19 mouse cellular contexts compared by ENCODE assay signal in genomic region chr5:150912656-150913055, GRCm38 (mm10). TPM values are rescaled to one million over a fixed set of nuclear protein-coding genes. Genes with fewer than 3 reads are reported as not detected.
DNase-seq lines count a peak whose midpoint lies in the region; ATAC-seq and TF ChIP-seq lines count a peak whose summit lies in the region.
"Had no signal": no experiment of that assay in that cellular context is flagged by ENCODE, and none has a peak within 500 bp of the region (broad histone marks: within the 10 kb centered on the region; RNA-seq: fewer than 3 reads in every experiment).

No protein-coding gene starts in this region.

- no peak overlapping the region for H3K4me2 ChIP-seq in lung, embryonic 14.5 days
- no peak overlapping the region for H3K4me2 ChIP-seq in kidney, postnatal 0 days (ENCODE audit: low read length)
- H3K4me2 ChIP-seq in hindbrain, embryonic 14.5 days (replicated peaks), result no peak overlapping the region
- H3K4me2 ChIP-seq: embryonic facial prominence, embryonic 12.5 days; heart, embryonic 15.5 days; neural tube, embryonic 13.5 days had no signal

- DNase-seq in cerebellum, postnatal 10 days, result peak; percentile 27 to 38
- DNase-seq in cerebellum, adult 11-12 months, result no peak
- peak; percentile 42 for DNase-seq in lung, embryonic 14.5 days
- no peak for DNase-seq in lung, adult 2 months
- DNase-seq in kidney, postnatal 0 days (ENCODE audit: low spot score), result peak; percentile 81
- DNase-seq in skeletal muscle tissue, adult 2 months (ENCODE audit: low read depth, low spot score), result peak; percentile 25
- no peak for DNase-seq in hindbrain, embryonic 14.5 days (ENCODE audit: low spot score)
- DNase-seq in adipocyte (ENCODE audit: low spot score), result no peak
- DNase-seq: adrenal gland, postnatal 36 days; cerebellum, adult 9-11 months; layer of hippocampus, adult 9-11 months; right cerebral cortex, postnatal 25 days had no signal

- ATAC-seq in lung, embryonic 14.5 days (ENCODE audit: insufficient read depth), result 0 out of 2 replicates have a peak, but pooled peaks have one; percentile 28
- ATAC-seq in kidney, postnatal 0 days (replicated peaks; ENCODE audit: low FRiP score, low read depth), result peak; percentile 50
- ATAC-seq in hindbrain, embryonic 14.5 days (ENCODE audit: low FRiP score), result no peak
- ATAC-seq: activated CD4-positive, CD25-positive, alpha-beta regulatory T cell, adult 4 months had no signal

- H3K9me3 ChIP-seq in lung, embryonic 14.5 days (ENCODE audit: low read depth, low read length), result peaks cover 4% of the 10 kb centered on the region; the same call in 1 of the 2 replicates
- H3K9me3 ChIP-seq in kidney, postnatal 0 days (replicated peaks; ENCODE audit: low read length), result no peaks in the 10 kb centered on the region
- no peaks in the 10 kb centered on the region for H3K9me3 ChIP-seq in hindbrain, embryonic 14.5 days (ENCODE audit: control insufficient read depth, low read length)
- H3K9me3 ChIP-seq: embryonic facial prominence, embryonic 12.5 days; heart, embryonic 15.5 days; neural tube, embryonic 13.5 days had no signal

- no peak for TF ChIP-seq POLR2A in lung, adult 2 months (IDR thresholded peaks at IDR 0.05; ENCODE audit: borderline replicate concordance, extremely low read depth, low read depth, low read length)

- WGBS in lung, embryonic 14.5 days, result 16% methylated on average over 5 of the region's 5 CpGs
- 40% methylated on average over 5 of the region's 5 CpGs for WGBS in lung, adult 2 months
- WGBS in kidney, postnatal 0 days, result 5% methylated on average over 5 of the region's 5 CpGs
- 37% methylated on average over 5 of the region's 5 CpGs for WGBS in hindbrain, embryonic 14.5 days

- no peaks in the 10 kb centered on the region for H3K36me3 ChIP-seq in lung, embryonic 14.5 days (ENCODE audit: insufficient read depth)
- H3K36me3 ChIP-seq in kidney, postnatal 0 days (ENCODE audit: insufficient read depth, low read length), result no peaks in the 10 kb centered on the region
- H3K36me3 ChIP-seq in hindbrain, embryonic 14.5 days (replicated peaks; ENCODE audit: control insufficient read depth, insufficient read depth), result no peaks in the 10 kb centered on the region
- H3K36me3 ChIP-seq: embryonic facial prominence, embryonic 12.5 days; heart, embryonic 15.5 days; hindbrain, embryonic 10.5 days; neural tube, embryonic 13.5 days had no signal

- no peaks in the 10 kb centered on the region for H3K27me3 ChIP-seq in lung, embryonic 14.5 days (ENCODE audit: insufficient read depth, low read length)
- H3K27me3 ChIP-seq in kidney, postnatal 0 days (ENCODE audit: insufficient read depth, low read length), result no peaks in the 10 kb centered on the region
- H3K27me3 ChIP-seq in hindbrain, embryonic 14.5 days (ENCODE audit: control insufficient read depth, insufficient read depth, low read length), result no peaks in the 10 kb centered on the region
- H3K27me3 ChIP-seq: embryonic facial prominence, embryonic 12.5 days; heart, embryonic 15.5 days; neural tube, embryonic 13.5 days had no signal

- no peaks in the 10 kb centered on the region for H3K4me1 ChIP-seq in lung, embryonic 14.5 days (ENCODE audit: insufficient read depth)
- H3K4me1 ChIP-seq in lung, adult 2 months (ENCODE audit: control insufficient read depth, insufficient read depth, low read length), result 0 out of 2 replicates have a peak, but pooled peaks cover 2% of the 10 kb centered on the region
- H3K4me1 ChIP-seq in kidney, postnatal 0 days (replicated peaks; ENCODE audit: insufficient read depth, low read length), result peaks cover 18% of the 10 kb centered on the region; the same call in 1 of the 2 replicates
- H3K4me1 ChIP-seq in hindbrain, embryonic 14.5 days (replicated peaks; ENCODE audit: control insufficient read depth, insufficient read depth, low read length), result no peaks in the 10 kb centered on the region
- H3K4me1 ChIP-seq: embryonic facial prominence, embryonic 12.5 days had no signal

- H3K4me3 ChIP-seq in lung, embryonic 14.5 days (ENCODE audit: low read depth, low read length), result no peak overlapping the region
- no peak overlapping the region for H3K4me3 ChIP-seq in lung, adult 2 months (replicated peaks; ENCODE audit: extremely low read depth, low read depth, low read length)
- H3K4me3 ChIP-seq in kidney, postnatal 0 days (replicated peaks; ENCODE audit: low read depth, low read length), result no peak overlapping the region
- H3K4me3 ChIP-seq in hindbrain, embryonic 14.5 days (replicated peaks; ENCODE audit: low read length), result no peak overlapping the region
- H3K4me3 ChIP-seq: embryonic facial prominence, embryonic 12.5 days; heart, embryonic 15.5 days; hindbrain, embryonic 10.5 days; neural tube, embryonic 13.5 days had no signal

- H3K27ac ChIP-seq in lung, embryonic 14.5 days (ENCODE audit: low read depth), result no peak overlapping the region
- peak overlapping the region; percentile 85 for H3K27ac ChIP-seq in kidney, postnatal 0 days
- no peak overlapping the region for H3K27ac ChIP-seq in hindbrain, embryonic 14.5 days
- H3K27ac ChIP-seq: embryonic facial prominence, embryonic 12.5 days; heart, embryonic 15.5 days; liver, embryonic 14.5 days; neural tube, embryonic 13.5 days had no signal

- TF ChIP-seq CTCF in lung, embryonic 14.5 days (IDR thresholded peaks at IDR 0.05; ENCODE audit: low read depth), result no peak
- no peak for TF ChIP-seq CTCF in lung, adult 2 months (IDR thresholded peaks at IDR 0.05; ENCODE audit: insufficient read depth, low read length)
- no peak for TF ChIP-seq CTCF in kidney, postnatal 0 days (IDR thresholded peaks at IDR 0.05; ENCODE audit: low read depth)

- H3K9ac ChIP-seq in lung, embryonic 14.5 days, result no peak overlapping the region
- H3K9ac ChIP-seq in kidney, postnatal 0 days (ENCODE audit: low read depth, low read length), result no peak overlapping the region
- no peak overlapping the region for H3K9ac ChIP-seq in hindbrain, embryonic 14.5 days
- H3K9ac ChIP-seq: embryonic facial prominence, embryonic 12.5 days; heart, embryonic 15.5 days; liver, embryonic 14.5 days; neural tube, embryonic 13.5 days had no signal

RNA-seq across cellular contexts. Expression of gene Kl, which starts 39.8 kb away (rescaled TPM):
- 0.16 and 0.30 TPM in 2 replicates for polyA plus RNA-seq in lung, embryonic 14.5 days (2014; fragmentation: Nextera tagmentation; extraction: Ambion mirVana)
- polyA plus RNA-seq in lung, adult 2 months (2012; rRNA removed), result 0.22 and 0.41 TPM in 2 replicates
- 65.5 and 79.5 TPM in 2 replicates for polyA plus RNA-seq in kidney, postnatal 0 days (2015; fragmentation: Nextera tagmentation; extraction: Ambion mirVana)
- 1.2 and 1.9 TPM in 2 replicates for polyA plus RNA-seq in hindbrain, embryonic 14.5 days (2014; fragmentation: Nextera tagmentation; extraction: Ambion mirVana)
- polyA plus RNA-seq: hindbrain, embryonic 10.5 days; intestine, embryonic 14.5 days had no signal

Comparison
In these comparisons a context has a peak if more than half of its experiments do, and no peak if none do; other contexts are left out.
1. DNase-seq: peak in cerebellum, postnatal 10 days (2 of 2), lung, embryonic 14.5 days (single experiment), kidney, postnatal 0 days (single experiment) and skeletal muscle tissue, adult 2 months (single experiment); none in cerebellum, adult 11-12 months (single experiment), lung, adult 2 months (single experiment), hindbrain, embryonic 14.5 days (single experiment) and adipocyte (single experiment).
2. RNA of gene Kl, which starts 39.8 kb away (polyA plus RNA-seq): 65.5 to 79.5 TPM in kidney, postnatal 0 days; 1.2 to 1.9 TPM in hindbrain, embryonic 14.5 days, 0.22 to 0.41 TPM in lung, adult 2 months and 0.16 to 0.30 TPM in lung, embryonic 14.5 days; every median in the first group is over 10 times any median in the second.